Mouse (Mus musculus) R1 (cell line): ENCODE data around the gene Gm33543.
A peak's percentile ranks its signal among the peaks of the same experiment; 100 is the strongest.

Source experiments
- DNase-seq: peaks from one replicate; pipeline ENCODE4 v3.0.0-alpha.2; 2018; ENCODE audit warnings: low read depth, low spot score

The Gm33543 gene

GRCm38 (mm10) chr10:95842789-95843637, at the start of gene Gm33543:
Gene Gm33543, minus strand, starts transcription at chr10:95842930.
- no peak for DNase-seq

GRCm38 (mm10) chr10:95892132-95892531, 49.4 kb upstream of the Gm33543 start:
- DNase-seq: peak; percentile 99

- DNase-seq: peak; percentile 96
Observed at GRCm38 (mm10) chr10:95891214-95891960, 48.7 kb upstream of the Gm33543 start.

- peak; percentile 97 for DNase-seq
Observed at GRCm38 (mm10) chr10:95883761-95884517, 41.2 kb upstream of the Gm33543 start.

- DNase-seq: peak; percentile 36
Observed at GRCm38 (mm10) chr10:95882036-95882435, 39.3 kb upstream of the Gm33543 start.

GRCm38 (mm10) chr10:95879983-95880934, 37.5 kb upstream of the Gm33543 start:
- DNase-seq: peak; percentile 67

GRCm38 (mm10) chr10:95870782-95871181, 28.1 kb upstream of the Gm33543 start:
- DNase-seq: no peak

GRCm38 (mm10) chr10:95868348-95868747, 25.6 kb upstream of the Gm33543 start:
- DNase-seq: no peak

GRCm38 (mm10) chr10:95867596-95867995, 24.9 kb upstream of the Gm33543 start:
- no peak for DNase-seq

- peak; percentile 83 for DNase-seq
Observed at GRCm38 (mm10) chr10:95864349-95865124, 21.8 kb upstream of the Gm33543 start.

GRCm38 (mm10) chr10:95862664-95863063, 19.9 kb upstream of the Gm33543 start:
- peak; percentile 96 for DNase-seq

- DNase-seq: peak; percentile 78
Observed at GRCm38 (mm10) chr10:95858164-95858563, 15.4 kb upstream of the Gm33543 start.

GRCm38 (mm10) chr10:95855411-95855810, 12.7 kb upstream of the Gm33543 start:
- DNase-seq: peak; percentile 28

GRCm38 (mm10) chr10:95850504-95850903, 7.8 kb upstream of the Gm33543 start:
- DNase-seq: no peak

GRCm38 (mm10) chr10:95846739-95847138, 4.0 kb upstream of the Gm33543 start:
- no peak for DNase-seq

- no peak for DNase-seq
Observed at GRCm38 (mm10) chr10:95846281-95846680, 3.6 kb upstream of the Gm33543 start.

- DNase-seq: no peak
Observed at GRCm38 (mm10) chr10:95843878-95844277, 1.1 kb upstream of the Gm33543 start.

GRCm38 (mm10) chr10:95841241-95841640, 1.5 kb downstream of the Gm33543 start:
- no peak for DNase-seq

GRCm38 (mm10) chr10:95839803-95840202, 2.9 kb downstream of the Gm33543 start:
- peak; percentile 67 for DNase-seq

- no peak for DNase-seq
Observed at GRCm38 (mm10) chr10:95839036-95839435, 3.7 kb downstream of the Gm33543 start.
